10 mouse cellular contexts compared by ENCODE assay signal in genomic region chr17:56509021-56509640, GRCm38 (mm10). TPM values are rescaled to one million over a fixed set of nuclear protein-coding genes. Genes with fewer than 3 reads are reported as not detected.
A peak's percentile ranks its signal among the peaks of the same experiment; 100 is the strongest.
DNase-seq lines count a peak whose midpoint lies in the region; ATAC-seq lines count a peak whose summit lies in the region.
"Had no signal": no experiment of that assay in that cellular context is flagged by ENCODE, and none has a peak within 500 bp of the region (broad histone marks: within the 10 kb centered on the region; RNA-seq: fewer than 3 reads in every experiment).

No protein-coding gene starts in this region.

- no peak for ATAC-seq in embryonic facial prominence, embryonic 12.5 days (ENCODE audit: insufficient number of reproducible peaks, insufficient read depth, low FRiP score, low TSS enrichment)
- ATAC-seq in forebrain, embryonic 15.5 days (replicated peaks), result peak; percentile 32
- ATAC-seq in midbrain, embryonic 12.5 days (ENCODE audit: low FRiP score, low read depth), result peak; percentile 29

- H3K4me3 ChIP-seq in embryonic facial prominence, embryonic 12.5 days, result no peak overlapping the region
- H3K4me3 ChIP-seq in forebrain, embryonic 15.5 days, result no peak overlapping the region
- 0 out of 2 replicates have a peak overlapping the region, but pooled peaks have one; percentile 10 for H3K4me3 ChIP-seq in midbrain, embryonic 12.5 days
- H3K4me3 ChIP-seq: heart, embryonic 12.5 days had no signal

- no peak overlapping the region for H3K9ac ChIP-seq in embryonic facial prominence, embryonic 12.5 days
- H3K9ac ChIP-seq in forebrain, embryonic 15.5 days (replicated peaks), result no peak overlapping the region
- H3K9ac ChIP-seq in midbrain, embryonic 12.5 days (replicated peaks), result no peak overlapping the region
- H3K9ac ChIP-seq: heart, embryonic 12.5 days had no signal

- intact Hi-C loops in left cerebral cortex, postnatal 4 days (cut with DNase I), result no loop called here
- intact Hi-C loops in left cerebral cortex, postnatal 10 days (cut with DNase I), result loop anchor here (5.0 kb wide), 1 partner anchor 43 kb away; the partner anchor contains the start of gene Gm20219

- DNase-seq in left cerebral cortex, postnatal 4 days, result peak; percentile 59
- no peak for DNase-seq in left cerebral cortex, postnatal 10 days (ENCODE audit: extremely low spot score in 1 of 2, low spot score in 2 of 2)
- DNase-seq in thymus, postnatal 0 days (ENCODE audit: low spot score), result no peak
- DNase-seq in frontal cortex, postnatal 25 days (ENCODE audit: low spot score in 2 of 2), result no peak
- DNase-seq: adrenal gland, adult 2 months had no signal

- WGBS in embryonic facial prominence, embryonic 12.5 days, result 41% methylated on average over 10 of the region's 10 CpGs
- WGBS in forebrain, embryonic 15.5 days, result 24% methylated on average over 10 of the region's 10 CpGs
- WGBS in midbrain, embryonic 12.5 days, result 41% methylated on average over 10 of the region's 10 CpGs

- H3K4me1 ChIP-seq in embryonic facial prominence, embryonic 12.5 days, result peaks cover 24% of the 10 kb centered on the region
- peaks cover 65% of the 10 kb centered on the region for H3K4me1 ChIP-seq in forebrain, embryonic 15.5 days
- H3K4me1 ChIP-seq in midbrain, embryonic 12.5 days, result peaks cover 49% of the 10 kb centered on the region

- H3K36me3 ChIP-seq in embryonic facial prominence, embryonic 12.5 days, result no peaks in the 10 kb centered on the region
- no peaks in the 10 kb centered on the region for H3K36me3 ChIP-seq in forebrain, embryonic 15.5 days
- H3K36me3 ChIP-seq in midbrain, embryonic 12.5 days, result no peaks in the 10 kb centered on the region
- H3K36me3 ChIP-seq: heart, embryonic 12.5 days had no signal

- peaks cover 55% of the 10 kb centered on the region for H3K27me3 ChIP-seq in embryonic facial prominence, embryonic 12.5 days
- no peaks in the 10 kb centered on the region for H3K27me3 ChIP-seq in forebrain, embryonic 15.5 days
- H3K27me3 ChIP-seq in midbrain, embryonic 12.5 days, result peaks cover 56% of the 10 kb centered on the region

- peaks cover 5% of the 10 kb centered on the region; the same call in 1 of the 2 replicates for H3K9me3 ChIP-seq in embryonic facial prominence, embryonic 12.5 days
- H3K9me3 ChIP-seq in forebrain, embryonic 15.5 days, result no peaks in the 10 kb centered on the region
- peaks cover 4% of the 10 kb centered on the region; the same call in 1 of the 2 replicates for H3K9me3 ChIP-seq in midbrain, embryonic 12.5 days

- H3K4me2 ChIP-seq in embryonic facial prominence, embryonic 12.5 days (replicated peaks), result 0 out of 2 replicates have a peak overlapping the region, but pooled peaks have one; percentile 17
- no peak overlapping the region for H3K4me2 ChIP-seq in forebrain, embryonic 15.5 days (replicated peaks)
- H3K4me2 ChIP-seq in midbrain, embryonic 12.5 days (replicated peaks), result peak overlapping the region; percentile 17

- no peak overlapping the region for H3K27ac ChIP-seq in embryonic facial prominence, embryonic 12.5 days
- H3K27ac ChIP-seq in forebrain, embryonic 15.5 days (replicated peaks), result peak overlapping the region; percentile 96
- peak overlapping the region; percentile 71 for H3K27ac ChIP-seq in midbrain, embryonic 12.5 days (replicated peaks)

RNA-seq across cellular contexts. Expression of gene Znrf4, which starts 3.1 kb away (rescaled TPM):
- not detected for total RNA-seq in left cerebral cortex, postnatal 4 days (2021)
- total RNA-seq in left cerebral cortex, postnatal 10 days (2021), result not detected
- polyA plus RNA-seq in embryonic facial prominence, embryonic 12.5 days (2016; fragmentation: Nextera tagmentation; extraction: Ambion mirVana), result not detected in 2 replicates
- 0.14 and 0.36 TPM in 2 replicates for polyA plus RNA-seq in forebrain, embryonic 15.5 days (2015; fragmentation: Nextera tagmentation; extraction: Ambion mirVana)
- polyA plus RNA-seq in midbrain, embryonic 12.5 days (2016; fragmentation: Nextera tagmentation; extraction: Ambion mirVana), result not detected in 2 replicates
- polyA plus RNA-seq in thymus, postnatal 0 days (2015; fragmentation: Nextera tagmentation; extraction: Ambion mirVana), result not detected in 2 replicates
- total RNA-seq: adrenal gland, adult 2 months had no signal
- polyA plus RNA-seq: adrenal gland, adult 2 months; heart, embryonic 12.5 days; liver, embryonic 16.5 days had no signal

RNA-seq across cellular contexts. Expression of gene Ptprs, which starts 32.8 kb away (rescaled TPM):
- total RNA-seq in left cerebral cortex, postnatal 4 days (2021), result 100 to 1,000 TPM; 821 to 872 TPM
- total RNA-seq in left cerebral cortex, postnatal 10 days (2021), result 100 to 1,000 TPM; 667 to 674 TPM
- 158 and 167 TPM in 2 replicates for polyA plus RNA-seq in embryonic facial prominence, embryonic 12.5 days (2016; fragmentation: Nextera tagmentation; extraction: Ambion mirVana)
- polyA plus RNA-seq in forebrain, embryonic 15.5 days (2015; fragmentation: Nextera tagmentation; extraction: Ambion mirVana), result 375 and 409 TPM in 2 replicates
- 290 and 332 TPM in 2 replicates for polyA plus RNA-seq in midbrain, embryonic 12.5 days (2016; fragmentation: Nextera tagmentation; extraction: Ambion mirVana)
- 24.2 and 29.9 TPM in 2 replicates for polyA plus RNA-seq in thymus, postnatal 0 days (2015; fragmentation: Nextera tagmentation; extraction: Ambion mirVana)

RNA-seq across cellular contexts. Expression of gene Gm20219, which starts 45.1 kb away (rescaled TPM):
- total RNA-seq in left cerebral cortex, postnatal 4 days (2021), result 1 to 10 TPM; 1.9 to 2.2 TPM
- 1 to 10 TPM in 1 of 2 experiments, under 1 TPM in 1; 0.54 to 1.3 TPM for total RNA-seq in left cerebral cortex, postnatal 10 days (2021)
- 1.4 and 1.7 TPM in 2 replicates for polyA plus RNA-seq in embryonic facial prominence, embryonic 12.5 days (2016; fragmentation: Nextera tagmentation; extraction: Ambion mirVana)
- 1.5 TPM in 2 replicates for polyA plus RNA-seq in forebrain, embryonic 15.5 days (2015; fragmentation: Nextera tagmentation; extraction: Ambion mirVana)
- 1.6 and 1.9 TPM in 2 replicates for polyA plus RNA-seq in midbrain, embryonic 12.5 days (2016; fragmentation: Nextera tagmentation; extraction: Ambion mirVana)
- 0.98 and 1.7 TPM in 2 replicates for polyA plus RNA-seq in thymus, postnatal 0 days (2015; fragmentation: Nextera tagmentation; extraction: Ambion mirVana)
